Mouse (Mus musculus) lung, embryonic 16.5 days (tissue): Measurements from ENCODE around the gene C530008M17Rik. TPM values are rescaled to one million over a fixed set of nuclear protein-coding genes. Genes with fewer than 3 reads are reported as not detected.

Experiments used
- ATAC-seq: fragments of 200-750 bp; cut with Nextera tagmentation; 2 replicates; pipeline ENCODE4 v1.8.0; 2017; ENCODE audit warnings: low read depth, mild to moderate bottlenecking, moderate library complexity
- H3K27ac ChIP-seq: fragments of 300-500 bp; sonication (generic); 2 replicates; pipeline ENCODE4 v1.5.1; 2014; ENCODE audit warnings: mild to moderate bottlenecking, control low read depth, low read length
- H3K27me3 ChIP-seq: fragments of 300-500 bp; sonication (generic); 2 replicates; pipeline ENCODE4 v1.6.1; 2014; ENCODE audit warnings: low read depth, low read length, mixed read lengths; ENCODE audit not compliant: control insufficient read depth, insufficient read depth
- H3K36me3 ChIP-seq: fragments of 300-500 bp; sonication (generic); 2 replicates; pipeline ENCODE4 v1.6.1; 2014; ENCODE audit warnings: low read length; ENCODE audit not compliant: control insufficient read depth, insufficient read depth
- H3K4me1 ChIP-seq: fragments of 300-500 bp; sonication (generic); replicated peaks from 2 replicates; pipeline ENCODE4 v1.6.1; 2014; ENCODE audit warnings: low read length, mixed read lengths; ENCODE audit not compliant: control insufficient read depth, insufficient read depth
- H3K4me2 ChIP-seq: fragments of 300-500 bp; sonication (generic); 2 replicates; pipeline ENCODE4 v1.6.1; 2014; ENCODE audit warnings: low read depth, low read length, control low read depth
- H3K4me3 ChIP-seq: fragments of 300-500 bp; sonication (generic); 2 replicates; pipeline ENCODE4 v1.5.1; 2014; ENCODE audit warnings: mild to moderate bottlenecking, low read length, control low read depth
- H3K9ac ChIP-seq: fragments of 300-500 bp; sonication (generic); 2 replicates; pipeline ENCODE4 v1.6.1; 2014; ENCODE audit warnings: low read length, control low read depth
- H3K9me3 ChIP-seq: fragments of 300-500 bp; sonication (generic); 2 replicates; pipeline ENCODE4 v1.6.1; 2016; ENCODE audit warnings: low read length; ENCODE audit not compliant: control insufficient read depth
- WGBS: fragments of 180-500 bp; shearing (Covaris S2); extraction: QIAGEN DNeasy Blood & Tissue Kit; methylation state at CpG from one replicate; pipeline ENCODE4 v1.1.7; 2014; 5-methylcytosine and 5-hydroxymethylcytosine counted together
- polyA plus RNA-seq: library from polyadenylated mRNA; unstranded; fragments of >200 nt; fragmentation: Nextera tagmentation; extraction: Ambion mirVana; gene quantifications from 2 replicates; pipeline ENCODE4 v1.2.1, GENCODE M21; 2015

Gene C530008M17Rik
- polyA plus RNA-seq, 1 experiment from 2014 or later = 9.5 TPM

DNA sequence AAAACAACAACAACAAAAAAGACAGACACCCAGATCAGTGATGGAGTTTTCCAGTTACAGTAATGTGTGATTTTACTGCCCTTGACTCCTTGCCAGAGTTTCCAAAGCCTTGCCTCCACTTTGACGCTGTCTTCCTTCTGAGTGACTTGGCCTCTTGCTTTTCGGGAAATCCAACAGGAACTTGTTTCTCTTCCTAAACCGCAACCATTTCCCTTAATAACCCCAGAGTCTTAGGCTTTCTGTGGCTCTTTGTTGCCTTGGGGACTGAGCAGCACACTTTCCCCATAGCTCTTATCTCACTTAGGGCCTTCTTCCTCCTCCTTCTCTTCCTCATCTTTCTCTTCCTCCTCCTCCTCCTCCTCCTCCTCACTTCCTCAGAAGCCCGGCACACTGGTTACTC is 19.1 kb downstream of the C530008M17Rik start:
- Histone ChIP-seq H3K27ac (no peak overlapping the region), H3K27me3 (no peaks in the 10 kb centered on the region), H3K4me2 (no peak overlapping the region), H3K36me3 (no peaks in the 10 kb centered on the region), H3K4me3 (no peak overlapping the region), H3K4me1 (no peaks in the 10 kb centered on the region), H3K9me3 (no peaks in the 10 kb centered on the region), H3K9ac (no peak overlapping the region)
- 55% methylated on average over 4 of the region's 4 CpGs for WGBS
- ATAC-seq = no peak

DNA sequence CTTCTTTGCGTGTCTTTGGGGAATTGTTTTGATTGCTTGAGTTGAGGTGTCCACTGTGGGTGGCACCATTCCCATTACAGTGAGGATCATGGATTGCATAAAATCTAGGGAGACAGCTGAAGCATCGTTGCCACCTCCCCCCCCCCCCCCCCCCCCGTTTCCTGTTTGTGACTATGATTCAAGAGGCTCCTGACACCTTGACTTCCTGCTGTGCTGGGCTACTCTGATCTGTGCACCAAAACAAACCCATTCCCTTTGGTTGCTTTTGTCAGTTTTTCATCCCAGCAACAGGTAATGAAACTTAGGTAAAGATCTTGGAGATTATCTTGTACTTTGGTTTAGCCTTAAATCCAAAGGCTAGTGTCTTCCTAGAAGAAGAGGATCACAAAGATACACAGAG is 24.6 kb downstream of the C530008M17Rik start:
- Histone ChIP-seq H3K9ac (no peak overlapping the region), H3K4me1 (no peaks in the 10 kb centered on the region), H3K4me3 (no peak overlapping the region), H3K36me3 (no peaks in the 10 kb centered on the region), H3K27me3 (no peaks in the 10 kb centered on the region), H3K9me3 (no peaks in the 10 kb centered on the region), H3K27ac (no peak overlapping the region), H3K4me2 (no peak overlapping the region)
- ATAC-seq = no peak
- WGBS = 56% methylated on average over 2 of the region's 3 CpGs

DNA sequence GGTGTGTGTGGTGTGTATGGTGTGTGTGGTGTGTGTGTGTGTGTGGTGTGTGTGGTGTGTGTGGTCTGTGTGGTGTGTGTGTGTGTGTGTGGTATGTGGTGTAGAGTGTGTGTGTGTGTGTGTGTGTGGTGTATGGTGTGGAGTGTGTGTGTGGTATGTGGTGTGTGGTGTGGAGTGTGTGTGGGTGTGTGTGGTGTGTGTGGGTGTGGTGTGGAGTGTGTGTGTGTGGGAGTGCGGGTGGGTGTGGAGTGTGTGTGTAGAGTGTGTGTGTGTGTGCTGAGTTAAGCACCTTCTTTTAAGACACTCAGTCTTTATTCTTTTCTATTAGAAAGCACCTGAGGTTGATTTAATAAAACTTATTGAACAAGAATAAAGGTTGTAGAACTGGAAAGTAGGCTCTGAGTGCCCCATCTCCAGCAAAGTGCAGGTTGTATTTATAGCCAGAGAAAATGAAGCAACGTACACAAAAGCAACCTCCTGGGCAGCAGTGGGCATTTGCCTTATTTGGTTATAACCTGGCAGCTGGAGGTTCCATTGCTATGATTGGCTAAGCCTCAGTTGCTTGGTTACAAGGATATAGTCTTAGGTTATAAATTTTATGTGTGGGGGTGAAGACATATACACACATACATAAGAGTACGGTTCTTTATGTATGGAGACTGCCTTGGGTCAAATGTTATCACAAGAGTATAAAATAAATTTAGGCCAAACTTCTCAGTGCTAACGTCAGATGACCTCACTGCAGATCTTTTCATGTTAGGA is 25.8 kb downstream of the C530008M17Rik start:
- Histone ChIP-seq H3K4me2 (no peak overlapping the region), H3K36me3 (no peaks in the 10 kb centered on the region), H3K27ac (no peak overlapping the region), H3K27me3 (no peaks in the 10 kb centered on the region), H3K9ac (no peak overlapping the region), H3K4me1 (no peaks in the 10 kb centered on the region), H3K9me3 (no peaks in the 10 kb centered on the region), H3K4me3 (no peak overlapping the region)
- ATAC-seq = no peak
- WGBS = 54% methylated on average over 4 of the region's 4 CpGs

DNA sequence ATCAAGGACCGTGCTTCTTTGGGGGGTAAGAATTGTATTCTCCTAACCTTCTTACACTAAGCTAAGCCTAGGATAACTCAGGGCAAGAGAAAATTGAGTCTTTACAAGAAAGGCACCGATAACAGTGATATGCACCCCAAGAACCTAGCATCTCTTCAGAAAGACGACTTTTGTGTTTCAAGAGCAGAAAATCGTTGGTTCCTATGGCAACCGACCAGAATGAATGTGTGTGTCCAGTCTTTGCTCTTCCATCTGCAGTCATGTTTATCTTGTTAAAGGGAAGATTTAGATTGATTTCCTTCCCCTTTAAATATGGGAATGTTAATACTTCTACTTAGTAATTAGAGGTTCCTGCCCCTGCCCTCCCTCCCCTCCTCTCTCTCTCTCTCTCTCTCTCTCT is 27.1 kb downstream of the C530008M17Rik start:
- Histone ChIP-seq H3K4me1 (no peaks in the 10 kb centered on the region), H3K27me3 (no peaks in the 10 kb centered on the region), H3K4me2 (no peak overlapping the region), H3K9ac (no peak overlapping the region), H3K4me3 (no peak overlapping the region), H3K9me3 (no peaks in the 10 kb centered on the region), H3K36me3 (no peaks in the 10 kb centered on the region), H3K27ac (no peak overlapping the region)
- no peak for ATAC-seq
- 38% methylated on average over 5 of the region's 5 CpGs for WGBS

DNA sequence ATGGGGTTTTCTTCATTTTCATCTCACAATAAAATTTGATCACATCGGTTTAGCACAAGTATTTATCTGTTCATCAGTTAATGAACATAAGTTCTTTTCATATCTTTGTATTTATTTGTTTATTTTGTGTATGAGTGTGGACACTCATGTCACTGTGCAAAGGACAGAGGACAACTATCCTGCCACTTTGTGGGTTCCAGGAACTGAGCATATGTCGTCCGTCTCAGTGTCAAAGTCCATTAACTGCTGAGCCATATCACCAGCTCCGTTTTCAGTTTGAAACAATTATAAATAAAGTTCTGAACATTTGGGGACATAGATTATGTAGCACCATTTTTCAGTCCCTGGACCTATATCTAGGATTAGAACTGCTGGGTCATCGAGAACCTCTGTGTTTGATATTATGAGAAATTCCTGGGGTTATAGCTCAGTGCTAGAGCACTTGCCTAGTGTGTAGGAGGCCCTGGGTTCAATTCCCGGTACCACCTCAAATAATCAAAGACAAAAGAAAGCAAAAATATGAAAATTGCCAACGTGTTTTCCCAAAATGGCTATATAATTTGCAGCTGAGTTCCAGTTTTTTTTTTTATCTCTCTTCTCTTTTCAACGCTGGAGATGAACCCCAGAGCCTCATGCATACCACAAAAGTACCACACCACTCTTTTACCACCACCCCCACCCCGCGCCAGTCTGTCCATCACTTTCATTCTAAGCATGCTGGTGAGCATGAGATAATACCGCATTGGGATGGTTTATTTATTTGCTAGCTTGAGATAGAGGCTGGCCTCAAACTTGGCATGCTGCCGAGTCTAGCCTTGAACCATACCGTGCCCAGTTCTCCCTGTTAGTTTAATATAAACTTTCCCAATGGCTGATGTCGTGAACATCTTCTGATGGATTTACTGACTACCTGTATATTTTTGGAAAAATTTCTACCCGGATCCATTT is 28.6 kb downstream of the C530008M17Rik start:
- no peaks in the 10 kb centered on the region for H3K9me3 ChIP-seq
- no peak for ATAC-seq
- H3K9ac ChIP-seq = no peak overlapping the region
- no peak overlapping the region for H3K4me2 ChIP-seq
- no peaks in the 10 kb centered on the region for H3K36me3 ChIP-seq
- H3K4me1 ChIP-seq = no peaks in the 10 kb centered on the region
- H3K27ac ChIP-seq = no peak overlapping the region
- no peak overlapping the region for H3K4me3 ChIP-seq
- 67% methylated on average over 15 of the region's 15 CpGs for WGBS
- no peaks in the 10 kb centered on the region for H3K27me3 ChIP-seq

DNA sequence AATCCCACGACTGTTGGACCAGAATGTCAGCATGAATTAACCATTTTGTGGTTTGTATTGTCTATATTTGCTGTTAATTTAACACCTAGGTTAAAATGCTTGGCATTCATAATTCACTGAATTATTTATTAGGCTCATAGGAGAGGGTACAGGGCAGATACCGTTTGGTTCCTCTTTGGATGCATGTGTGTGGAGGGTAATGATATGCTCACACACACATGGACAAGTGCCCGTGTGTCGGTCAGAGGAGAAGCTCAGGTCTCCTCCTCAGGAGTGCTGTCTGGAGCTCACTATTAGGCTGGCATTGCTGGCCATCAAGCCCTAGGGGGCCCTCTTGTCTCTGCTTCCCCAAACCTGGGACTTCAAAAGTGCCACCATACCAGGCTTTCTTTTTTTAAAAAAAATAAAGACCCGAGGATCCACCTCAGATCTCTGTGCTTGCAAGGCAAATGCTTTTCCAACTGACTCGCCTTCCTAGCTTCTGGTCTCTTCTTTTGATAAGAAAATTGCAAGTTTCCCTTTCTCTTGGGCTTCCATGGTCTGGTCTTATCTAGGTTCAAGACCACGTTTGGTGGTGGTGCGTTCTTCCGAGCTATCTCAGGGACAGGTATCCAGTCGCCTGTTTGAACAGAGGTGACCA is 31.8 kb downstream of the C530008M17Rik start:
- Histone ChIP-seq H3K4me1 (no peaks in the 10 kb centered on the region), H3K9me3 (no peaks in the 10 kb centered on the region), H3K4me3 (no peak overlapping the region), H3K27ac (no peak overlapping the region), H3K36me3 (no peaks in the 10 kb centered on the region), H3K9ac (no peak overlapping the region), H3K27me3 (no peaks in the 10 kb centered on the region), H3K4me2 (no peak overlapping the region)
- whole genome bisulfite sequencing = 82% methylated on average over 10 of the region's 10 CpGs
- no peak for ATAC-seq

DNA sequence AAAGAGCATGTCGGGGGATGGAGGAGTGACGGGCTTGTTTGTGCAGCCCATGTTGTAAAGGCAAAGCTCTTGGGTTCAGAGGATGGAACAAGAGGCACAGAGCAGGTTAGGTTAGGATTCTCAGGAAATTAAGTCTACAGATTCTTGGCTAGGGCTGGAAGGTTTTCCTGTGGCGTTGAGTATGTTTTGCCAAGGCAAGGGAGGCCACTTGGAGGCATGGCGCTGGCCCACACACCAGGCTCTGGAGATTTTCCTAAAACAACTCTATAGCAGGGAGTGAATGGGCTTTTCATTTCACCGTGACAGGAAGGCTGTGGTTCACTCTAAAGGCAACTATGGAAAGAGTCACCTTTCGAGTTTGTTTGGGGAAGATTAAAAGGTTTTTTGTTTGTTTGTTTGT is 32.3 kb downstream of the C530008M17Rik start:
- Histone ChIP-seq H3K27me3 (no peaks in the 10 kb centered on the region), H3K36me3 (no peaks in the 10 kb centered on the region), H3K4me3 (no peak overlapping the region), H3K4me1 (no peaks in the 10 kb centered on the region), H3K9ac (no peak overlapping the region), H3K4me2 (no peak overlapping the region), H3K27ac (no peak overlapping the region), H3K9me3 (no peaks in the 10 kb centered on the region)
- 82% methylated on average over 6 of the region's 6 CpGs for WGBS
- ATAC-seq = no peak

- 49% methylated on average over 5 of the region's 5 CpGs for WGBS
- H3K9ac ChIP-seq = no peak overlapping the region
- no peak for ATAC-seq
- no peaks in the 10 kb centered on the region for H3K4me1 ChIP-seq
- H3K4me2 ChIP-seq = no peak overlapping the region
- no peak overlapping the region for H3K4me3 ChIP-seq
- no peaks in the 10 kb centered on the region for H3K36me3 ChIP-seq
- H3K27ac ChIP-seq = no peak overlapping the region
- no peaks in the 10 kb centered on the region for H3K27me3 ChIP-seq
- H3K9me3 ChIP-seq = no peaks in the 10 kb centered on the region
These were observed 33.9 kb downstream of the C530008M17Rik start for GRCm38 (mm10) chr5:76690177-76690593.

GRCm38 (mm10) chr5:76691251-76691650 is 34.9 kb downstream of the C530008M17Rik start:
- Histone ChIP-seq H3K4me2 (no peak overlapping the region), H3K36me3 (no peaks in the 10 kb centered on the region), H3K27ac (no peak overlapping the region), H3K27me3 (no peaks in the 10 kb centered on the region), H3K9ac (no peak overlapping the region), H3K4me1 (no peaks in the 10 kb centered on the region), H3K9me3 (no peaks in the 10 kb centered on the region), H3K4me3 (no peak overlapping the region)
- ATAC-seq = no peak
- WGBS = 87% methylated on average over 5 of the region's 5 CpGs
